Mouse (Mus musculus) inflammation-experienced regulatory T-cells, adult 6 months (primary cell): Measurements from ENCODE around the gene Utp15. TPM values are rescaled to one million over a fixed set of nuclear protein-coding genes. Genes with fewer than 3 reads are reported as not detected.

ENCODE experiments used
- ATAC-seq: one replicate; pipeline ENCODE4 v1.8.0; 2017
- polyA plus RNA-seq, 3 experiments: library from polyadenylated mRNA; unstranded; fragments of 100-300 nt; shearing (Covaris generic); gene quantifications; one replicate each; pipeline ENCODE4 v1.2.1; 2017

Gene Utp15
- 10 to 100 TPM; 18.1 to 25.9 (median 24.9) TPM for polyA plus RNA-seq

DNA sequence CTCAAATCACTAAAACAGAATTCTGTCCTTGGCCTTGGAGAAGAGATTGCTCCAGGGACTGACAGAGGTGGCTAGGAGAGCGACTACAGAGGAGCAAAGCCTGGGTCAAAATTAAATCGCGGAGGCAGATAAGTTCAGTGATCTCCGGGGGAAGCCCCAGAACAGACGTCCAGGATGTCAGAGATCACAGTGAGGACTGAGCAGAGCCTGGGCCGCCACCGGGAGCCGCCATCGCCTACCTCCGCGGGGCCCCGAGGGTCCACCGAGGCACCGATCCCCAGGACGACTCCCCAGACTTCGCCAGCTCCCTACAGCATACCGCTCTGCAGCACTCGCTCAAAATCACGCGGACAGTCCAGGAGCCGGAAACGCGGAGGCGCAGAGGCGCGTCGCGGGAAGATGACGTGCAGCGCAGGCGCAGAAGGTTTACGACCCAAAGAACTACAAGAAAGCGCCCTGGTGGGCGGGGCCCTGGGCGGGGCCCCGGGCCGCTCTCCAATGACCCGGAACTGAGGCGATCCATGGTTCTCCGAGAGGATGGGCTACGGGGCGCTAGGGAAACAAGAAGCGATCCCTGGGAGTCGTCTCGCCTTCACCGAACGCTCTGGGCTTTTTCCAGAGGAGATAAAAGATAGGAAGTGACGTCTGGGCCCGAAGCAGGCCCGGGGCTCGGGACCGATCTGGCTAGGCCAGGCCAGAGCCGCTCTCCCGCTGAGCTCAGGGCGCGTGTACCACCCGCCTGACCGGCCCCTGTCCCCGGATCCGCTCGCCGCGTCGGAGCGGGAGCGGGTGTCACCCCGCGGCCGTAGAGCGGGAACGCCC, at the start of gene Utp15, which contains the start of gene Ankra2:
TSS of gene Utp15 (minus strand) at position 406 of the 822 bp plus-strand sequence.
TSS of gene Ankra2 (plus strand) at position 439 of the 822 bp plus-strand sequence.
- ATAC-seq, result peak; percentile 93

DNA sequence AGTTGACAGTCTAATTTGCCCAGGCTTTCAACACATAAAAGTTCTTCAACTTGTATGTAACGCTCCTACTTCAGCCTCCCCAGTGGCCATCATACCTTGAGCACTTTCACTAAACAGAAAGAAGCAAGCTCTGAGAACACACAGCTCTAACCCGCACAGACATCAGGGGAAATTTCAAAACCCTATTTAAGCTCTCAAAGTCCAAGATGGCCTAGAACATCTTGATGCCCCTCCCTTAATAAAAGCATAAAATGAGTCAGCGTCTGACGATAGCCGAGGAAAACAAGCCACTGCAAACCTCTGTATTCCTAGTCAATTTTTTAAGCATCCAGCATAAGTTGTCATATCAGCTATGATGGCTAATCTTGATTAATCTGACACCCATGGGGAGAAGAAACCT, 48.8 kb upstream of the Utp15 start:
- no peak for ATAC-seq

DNA sequence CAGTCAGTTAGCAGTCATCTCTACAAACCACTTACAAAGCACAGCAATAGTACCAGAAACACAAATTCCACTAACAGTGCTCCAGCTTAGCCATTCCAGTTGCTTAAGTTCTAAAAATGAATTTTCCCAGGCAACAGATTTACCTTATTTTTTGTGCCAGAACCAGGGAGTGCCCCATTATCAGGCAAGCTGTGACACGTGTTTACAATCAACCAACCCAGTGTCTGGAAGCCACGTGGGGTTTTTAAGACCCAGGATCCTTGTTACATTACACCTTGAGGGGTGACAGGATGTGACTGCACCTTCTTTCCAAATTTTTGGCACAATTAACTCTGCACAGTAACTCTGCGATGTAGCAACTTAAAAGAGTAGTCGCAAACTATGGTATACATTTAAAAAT, 45.9 kb upstream of the Utp15 start:
- no peak for ATAC-seq

- no peak for ATAC-seq
Observed at GRCm38 (mm10) chr13:98308004-98308403, 45.2 kb upstream of the Utp15 start.

GRCm38 (mm10) chr13:98306852-98307475, 44.1 kb upstream of the Utp15 start:
- no peak for ATAC-seq

GRCm38 (mm10) chr13:98306393-98306792, 43.6 kb upstream of the Utp15 start:
- no peak for ATAC-seq

GRCm38 (mm10) chr13:98305257-98305656, 42.4 kb upstream of the Utp15 start:
- no peak for ATAC-seq

GRCm38 (mm10) chr13:98298833-98299758, 36.3 kb upstream of the Utp15 start:
- peak; percentile 85 for ATAC-seq

DNA sequence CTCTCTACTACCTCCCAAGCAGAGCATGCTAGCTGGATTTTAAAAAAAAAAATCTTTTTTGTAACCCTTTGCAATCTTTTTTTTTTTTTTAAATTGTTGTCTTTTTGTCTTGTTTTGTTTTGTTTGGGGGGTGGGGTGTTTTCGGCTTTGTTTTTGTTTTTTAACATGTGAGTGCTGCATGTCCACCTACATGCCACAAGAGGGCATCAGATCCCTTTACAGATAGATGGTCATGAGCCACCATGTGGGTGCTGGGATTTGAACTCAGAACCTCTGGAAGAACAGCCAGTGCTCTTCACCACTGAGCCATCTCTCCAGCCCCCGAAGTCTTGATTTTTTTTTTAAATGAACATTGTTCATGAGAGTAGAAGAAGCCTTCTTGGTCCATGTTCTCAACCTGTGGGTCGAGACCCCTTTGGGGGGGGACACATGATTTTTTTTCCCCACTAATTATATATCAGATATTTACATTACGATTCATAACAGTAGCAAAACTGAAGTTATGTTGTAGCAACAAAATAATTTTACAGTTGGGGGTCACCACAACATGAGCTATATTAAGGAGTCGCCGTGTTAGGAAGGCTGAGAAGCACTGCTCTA, 35.1 kb upstream of the Utp15 start:
- ATAC-seq, result no peak

- ATAC-seq, result no peak
Observed at GRCm38 (mm10) chr13:98296072-98296471, 33.2 kb upstream of the Utp15 start.

- ATAC-seq, result no peak
Observed at GRCm38 (mm10) chr13:98291712-98292111, 28.9 kb upstream of the Utp15 start.

DNA sequence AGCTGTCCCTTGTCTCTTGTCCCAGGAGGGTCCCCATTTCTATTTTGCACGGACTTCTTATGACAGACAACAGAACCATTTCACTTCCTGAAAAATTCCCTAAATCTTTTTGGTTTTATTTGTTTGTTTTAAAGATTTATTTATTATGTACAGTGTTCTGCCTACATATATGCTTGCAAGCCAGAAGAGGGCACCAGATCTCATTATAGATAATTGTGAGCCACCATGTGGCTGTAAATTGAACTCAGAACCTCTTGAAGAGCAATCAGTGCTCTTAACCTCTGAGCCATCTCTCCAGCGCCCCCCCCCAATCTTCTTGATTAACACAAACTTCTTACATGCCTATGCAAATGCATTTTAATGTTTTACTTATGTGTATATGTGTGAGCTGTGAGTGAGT, 27.9 kb upstream of the Utp15 start:
- ATAC-seq, result no peak

DNA sequence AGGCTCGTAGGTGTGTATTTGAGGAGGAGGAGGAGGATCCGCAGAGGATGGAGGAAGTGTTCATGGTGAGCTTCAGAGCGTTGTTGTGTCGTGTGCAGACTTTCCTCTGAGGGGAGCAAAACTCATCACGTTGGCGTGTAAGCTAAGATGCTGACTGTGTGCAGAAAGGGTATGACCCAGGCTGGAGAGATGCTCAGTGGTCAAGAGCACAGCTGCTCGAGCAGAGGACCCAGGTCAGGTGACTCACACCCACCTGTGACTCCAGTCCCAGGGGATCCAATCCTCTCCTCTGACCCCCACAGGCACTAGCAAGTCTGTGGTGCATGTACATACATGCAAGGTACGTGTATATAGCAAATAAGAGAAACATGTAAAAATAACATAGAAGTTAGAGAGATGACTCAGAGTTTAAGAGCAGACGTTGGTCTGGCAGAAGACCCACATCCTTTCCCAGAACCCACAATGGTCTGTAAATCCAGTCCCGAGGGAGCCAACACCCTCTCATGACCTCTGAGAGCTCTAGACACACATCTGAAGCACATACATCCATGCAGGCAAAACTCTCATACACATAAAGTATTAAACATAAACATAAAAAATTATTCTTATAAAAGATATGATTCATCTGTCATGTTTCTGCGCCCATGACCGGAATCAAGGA, 18.3 kb upstream of the Utp15 start:
- no peak for ATAC-seq

DNA sequence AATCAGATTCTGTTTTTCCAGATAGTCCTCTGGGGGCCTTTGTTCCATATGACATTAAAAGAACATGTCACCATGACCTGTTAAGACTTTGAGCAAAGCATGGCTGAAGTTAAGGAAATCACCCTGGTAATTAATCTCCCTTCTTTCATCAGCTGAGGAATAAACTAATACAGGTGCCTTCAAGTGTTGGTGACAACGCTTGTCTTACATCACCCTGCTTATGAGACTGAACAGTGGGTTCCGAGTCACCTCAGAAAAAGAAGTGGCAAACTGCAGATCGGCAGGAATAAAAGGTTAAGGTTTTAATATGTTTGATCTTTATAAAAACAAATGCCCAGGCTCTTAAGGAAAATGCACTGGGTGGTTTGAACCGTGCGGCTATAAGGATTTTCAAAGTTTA, 16.8 kb upstream of the Utp15 start, which contains the start of gene Gm21976:
TSS of gene Gm21976 (plus strand) at position 202 of the 400 bp plus-strand sequence.
- ATAC-seq, result no peak

DNA sequence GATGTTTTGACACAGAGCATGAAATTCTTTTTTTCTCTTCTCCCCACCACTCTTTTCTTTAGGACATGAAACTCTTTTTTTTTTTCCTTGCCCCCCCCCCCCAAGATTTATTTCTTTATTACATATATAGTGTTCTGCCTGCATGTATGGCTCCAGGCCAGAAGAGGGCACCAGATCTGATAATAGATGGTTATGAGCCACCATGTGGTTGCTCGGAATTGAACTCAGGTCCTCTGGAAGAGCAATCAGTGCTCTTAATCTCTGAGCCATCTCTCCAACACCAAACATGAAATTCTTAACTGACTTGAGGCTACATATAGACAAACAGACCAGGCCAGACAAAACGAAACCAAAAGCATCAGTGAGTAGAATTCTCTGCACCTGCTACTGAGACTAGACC, 14.7 kb upstream of the Utp15 start:
- ATAC-seq, result no peak

DNA sequence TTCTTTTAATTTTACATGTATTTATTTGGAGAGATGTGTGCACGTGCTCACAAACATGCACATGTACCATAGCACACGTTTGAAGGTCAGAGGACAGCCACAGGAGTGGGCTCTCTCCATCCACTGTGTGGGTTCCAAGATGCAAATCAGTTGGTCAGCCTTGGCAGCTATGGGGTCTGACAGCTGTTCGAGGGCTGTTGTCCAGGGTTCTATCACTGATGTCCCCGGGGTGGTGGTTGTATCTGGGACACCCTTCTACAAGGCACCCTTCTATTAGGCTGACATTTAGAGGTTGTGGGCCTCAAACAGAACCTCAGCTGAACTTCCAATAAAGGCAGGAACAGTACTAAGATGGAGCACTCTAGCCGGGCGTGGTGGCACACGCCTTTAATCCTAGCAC, 13.4 kb upstream of the Utp15 start:
- ATAC-seq, result no peak

DNA sequence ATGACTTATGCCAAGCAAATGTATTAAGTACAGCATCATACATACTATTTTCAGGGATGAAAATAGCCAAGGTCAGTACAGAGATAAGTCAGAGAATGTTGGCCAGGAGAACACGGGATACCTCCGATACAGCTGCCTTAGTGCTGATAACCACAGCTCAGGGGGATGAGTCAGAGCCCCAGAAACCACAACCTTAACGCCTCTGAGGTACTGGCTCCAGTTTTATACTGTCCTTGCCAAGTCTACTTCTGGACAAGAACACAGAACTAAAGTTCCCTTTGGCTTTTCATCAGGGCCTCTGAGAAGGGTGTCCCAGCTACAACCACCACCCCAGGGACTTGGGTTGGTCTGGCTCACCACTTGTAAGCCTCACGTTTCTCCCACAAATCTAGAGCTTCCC, 12.8 kb upstream of the Utp15 start:
- ATAC-seq, result no peak

- no peak for ATAC-seq
Observed at GRCm38 (mm10) chr13:98274023-98274422, 11.2 kb upstream of the Utp15 start.

- ATAC-seq, result no peak
Observed at GRCm38 (mm10) chr13:98264111-98264510, 1.3 kb upstream of the Utp15 start.

- no peak for ATAC-seq
Observed at GRCm38 (mm10) chr13:98263458-98263987, 682 bp upstream of the Utp15 start.

DNA sequence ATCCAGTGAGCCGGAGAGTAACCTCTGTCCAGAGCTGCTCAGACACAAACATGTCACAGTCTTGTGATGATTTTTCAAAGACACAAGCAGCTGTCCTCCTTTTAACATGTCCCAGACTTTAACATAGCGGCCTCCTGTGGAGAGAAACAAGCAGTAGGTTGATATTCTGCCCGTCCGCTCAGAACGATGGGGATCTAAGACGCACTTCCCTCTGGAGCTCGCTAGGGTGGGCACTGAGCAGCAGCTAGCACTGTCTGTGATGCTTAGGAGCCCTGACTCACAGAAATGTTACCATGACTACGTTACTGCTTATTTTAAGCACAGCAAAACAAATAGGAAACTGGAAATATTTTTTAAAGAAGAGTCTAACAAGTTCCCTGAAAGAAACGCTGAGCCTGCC, 7.9 kb downstream of the Utp15 start:
- ATAC-seq, result no peak

DNA sequence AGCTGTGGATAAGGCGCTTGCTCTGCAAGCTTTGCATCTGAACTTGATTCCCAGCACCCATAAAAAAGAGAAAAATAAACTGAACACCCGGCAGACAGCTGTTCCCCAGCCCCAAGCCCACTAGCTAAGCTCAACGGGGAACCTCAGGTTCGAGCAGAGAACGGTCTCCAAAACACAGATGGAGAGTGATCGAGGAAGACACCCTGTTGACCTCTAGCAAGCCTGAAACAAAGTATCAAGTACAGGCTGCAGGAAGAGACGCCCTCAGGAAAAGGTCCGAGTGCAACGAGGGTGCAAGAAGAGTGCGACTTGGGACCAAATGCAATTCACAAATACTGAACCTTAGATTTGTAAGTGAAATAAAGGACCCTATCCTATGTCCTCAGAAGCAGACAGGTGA, 13.2 kb downstream of the Utp15 start:
- no peak for ATAC-seq
